Mouse (Mus musculus) MEL (cell line): Measurements from ENCODE around the gene Clec4g. TPM values are rescaled to one million over a fixed set of nuclear protein-coding genes. Genes with fewer than 3 reads are reported as not detected.

Experiments used
- DNase-seq: peaks from one replicate; pipeline ENCODE4 v3.0.0; 2011; ENCODE audit warnings: low read depth, low spot score
- H3K27ac ChIP-seq: 2 replicates; pipeline ENCODE4 v1.5.1; 2012; ENCODE audit warnings: low read depth, mild to moderate bottlenecking, control low read depth, low read length, moderate library complexity; ENCODE audit not compliant: control insufficient read depth
- H3K27me3 ChIP-seq, 2 experiments: fragments of 150-350 bp in 1 of 2; sonication (generic) in 1 of 2; 2 replicates each; pipeline ENCODE4 v1.6.1; 2012; ENCODE audit warnings: low read length in 2 of 2, mild to moderate bottlenecking in 2 of 2, improper control_type of control experiment in 1 of 2, moderate library complexity in 1 of 2; ENCODE audit not compliant: insufficient read depth in 2 of 2, control insufficient read depth in 1 of 2
- H3K36me3 ChIP-seq, 2 experiments: 2 replicates each; pipeline ENCODE4 v1.6.1; 2012 to 2014; ENCODE audit warnings: low read length in 2 of 2, improper control_type of control experiment in 1 of 2, inconsistent platforms in 1 of 2, mild to moderate bottlenecking in 1 of 2; ENCODE audit not compliant: insufficient read depth in 2 of 2, control insufficient read depth in 1 of 2
- H3K4me1 ChIP-seq, 2 experiments: fragments of 150-350 bp in 1 of 2; sonication (generic) in 1 of 2; 2 replicates each; pipeline ENCODE4 v1.6.1; 2012; ENCODE audit warnings: low read length in 2 of 2, improper control_type of control experiment in 1 of 2, mild to moderate bottlenecking in 1 of 2; ENCODE audit not compliant: insufficient read depth in 2 of 2, control insufficient read depth in 1 of 2
- H3K4me3 ChIP-seq, 2 experiments: fragments of 150-350 bp in 1 of 2; sonication (generic) in 1 of 2; 2 replicates each; pipeline ENCODE4 v1.5.1; 2012; ENCODE audit warnings: low read depth in 2 of 2, low read length in 2 of 2, mild to moderate bottlenecking in 2 of 2, moderate library complexity in 2 of 2, control low read depth in 1 of 2, improper control_type of control experiment in 1 of 2; ENCODE audit not compliant: control insufficient read depth in 1 of 2, insufficient read depth in 1 of 2
- H3K79me2 ChIP-seq: 2 replicates; pipeline ENCODE4 v1.6.1; 2012; ENCODE audit warnings: mild to moderate bottlenecking, low read length, moderate library complexity; ENCODE audit not compliant: control insufficient read depth, poor library complexity, insufficient read depth
- H3K9ac ChIP-seq: 2 replicates; pipeline ENCODE4 v1.6.1; 2012; ENCODE audit warnings: low read depth, mild to moderate bottlenecking, control low read depth, low read length, moderate library complexity; ENCODE audit not compliant: control insufficient read depth, poor library complexity, severe bottlenecking
- H3K9me3 ChIP-seq: fragments of 150-350 bp; sonication (generic); replicated peaks from 2 replicates; pipeline ENCODE4 v1.6.1; 2012; ENCODE audit warnings: mild to moderate bottlenecking, low read length, improper control_type of control experiment, moderate library complexity; ENCODE audit not compliant: insufficient read depth
- CTCF ChIP-seq, 3 experiments: IDR thresholded peaks in 2 of 3; conservative IDR thresholded peaks in 1 of 3; 2 replicates each; pipeline ENCODE4 v1.5.1; 2011 to 2012; ENCODE audit warnings: low read length in 3 of 3, low read depth in 2 of 3, mild to moderate bottlenecking in 2 of 3, improper control_type of control experiment in 1 of 3, inconsistent platforms in 1 of 3, mixed read lengths in 1 of 3, moderate library complexity in 1 of 3; ENCODE audit not compliant: control insufficient read depth in 1 of 3, insufficient read depth in 1 of 3, poor library complexity in 1 of 3, severe bottlenecking in 1 of 3
- E2F4 ChIP-seq: IDR thresholded peaks from 2 replicates; pipeline ENCODE4 v1.6.1; 2011; ENCODE audit warnings: low read depth, low read length, improper control_type of control experiment, borderline replicate concordance
- EP300 ChIP-seq, 2 experiments: IDR thresholded peaks; 2 replicates each; pipeline ENCODE4 v1.6.1; 2011; ENCODE audit warnings: improper control_type of control experiment in 2 of 2, low read length in 2 of 2, low read depth in 1 of 2, mild to moderate bottlenecking in 1 of 2
- ETS1 ChIP-seq: IDR thresholded peaks from 2 replicates; pipeline ENCODE4 v1.6.1; 2012; ENCODE audit warnings: low read depth, mild to moderate bottlenecking, inconsistent platforms, low read length, improper control_type of control experiment, moderate library complexity
- GABPA ChIP-seq: IDR thresholded peaks from 2 replicates; pipeline ENCODE4 v1.6.1; 2012; ENCODE audit warnings: low read depth, mild to moderate bottlenecking, inconsistent platforms, low read length, improper control_type of control experiment, moderate library complexity
- GATA1 ChIP-seq: IDR thresholded peaks from 2 replicates; pipeline ENCODE4 v1.6.1; 2011; ENCODE audit warnings: low read depth, low read length, improper control_type of control experiment
- HCFC1 ChIP-seq: IDR thresholded peaks from 2 replicates; pipeline ENCODE4 v1.6.1; 2012; ENCODE audit warnings: low read depth, mild to moderate bottlenecking, inconsistent platforms, low read length, improper control_type of control experiment, moderate library complexity
- MAFK ChIP-seq: IDR thresholded peaks from 2 replicates; pipeline ENCODE4 v1.6.1; 2011; ENCODE audit warnings: low read depth, mild to moderate bottlenecking, low read length, improper control_type of control experiment, borderline replicate concordance
- MAX ChIP-seq: IDR thresholded peaks from 2 replicates; pipeline ENCODE4 v1.6.1; 2011; ENCODE audit warnings: low read length, improper control_type of control experiment
- MAZ ChIP-seq: IDR thresholded peaks from 2 replicates; pipeline ENCODE4 v1.6.1; 2012; ENCODE audit warnings: low read depth, mild to moderate bottlenecking, inconsistent platforms, low read length, improper control_type of control experiment
- MEF2A ChIP-seq: IDR thresholded peaks from 2 replicates; pipeline ENCODE4 v1.6.1; 2014; ENCODE audit warnings: low read depth, mild to moderate bottlenecking, inconsistent platforms, low read length, improper control_type of control experiment; ENCODE audit not compliant: poor library complexity, insufficient replicate concordance, severe bottlenecking; ENCODE audit errors: extremely low read depth
- MXI1 ChIP-seq: IDR thresholded peaks from 2 replicates; pipeline ENCODE4 v1.6.1; 2011; ENCODE audit warnings: mild to moderate bottlenecking, low read depth, low read length, improper control_type of control experiment
- NELFE ChIP-seq: IDR thresholded peaks from 2 replicates; pipeline ENCODE4 v1.6.1; 2011; ENCODE audit warnings: low read depth, low read length, improper control_type of control experiment
- NRF1 ChIP-seq: IDR thresholded peaks from 2 replicates; pipeline ENCODE4 v1.6.1; 2014; ENCODE audit warnings: low read depth, mild to moderate bottlenecking, inconsistent platforms, low read length, improper control_type of control experiment, moderate library complexity; ENCODE audit not compliant: poor library complexity, insufficient read depth, severe bottlenecking
- POLR2A ChIP-seq, 2 experiments: IDR thresholded peaks; 2 replicates each; pipeline ENCODE4 v1.6.1; 2011 to 2012; ENCODE audit warnings: low read length in 2 of 2, mild to moderate bottlenecking in 2 of 2, control low read depth in 1 of 2, improper control_type of control experiment in 1 of 2, low read depth in 1 of 2, moderate library complexity in 1 of 2; ENCODE audit not compliant: control insufficient read depth in 1 of 2, insufficient read depth in 1 of 2, poor library complexity in 1 of 2
- POLR2AphosphoS2 ChIP-seq: IDR thresholded peaks from 2 replicates; pipeline ENCODE4 v1.6.1; 2011; ENCODE audit warnings: low read length, improper control_type of control experiment
- RAD21 ChIP-seq: IDR thresholded peaks from 2 replicates; pipeline ENCODE4 v1.6.1; 2011; ENCODE audit warnings: mild to moderate bottlenecking, low read depth, low read length, improper control_type of control experiment
- RCOR1 ChIP-seq: IDR thresholded peaks from 2 replicates; pipeline ENCODE4 v1.6.1; 2012; ENCODE audit warnings: low read depth, mild to moderate bottlenecking, inconsistent platforms, low read length, improper control_type of control experiment
- SIN3A ChIP-seq: IDR thresholded peaks from 2 replicates; pipeline ENCODE4 v1.6.1; 2012; ENCODE audit warnings: low read length, improper control_type of control experiment, inconsistent platforms
- SMC3 ChIP-seq: IDR thresholded peaks from 2 replicates; pipeline ENCODE4 v1.6.1; 2011; ENCODE audit warnings: low read depth, low read length, improper control_type of control experiment
- TAL1 ChIP-seq: IDR thresholded peaks from 2 replicates; pipeline ENCODE4 v1.6.1; 2012; ENCODE audit warnings: mild to moderate bottlenecking, inconsistent platforms, low read length, moderate library complexity, mixed read lengths
- TBP ChIP-seq: IDR thresholded peaks from 2 replicates; pipeline ENCODE4 v1.8.0; 2011; ENCODE audit warnings: low read depth, low read length, improper control_type of control experiment
- UBTF ChIP-seq: IDR thresholded peaks from 2 replicates; pipeline ENCODE4 v1.6.1; 2012; ENCODE audit warnings: low read depth, mild to moderate bottlenecking, inconsistent platforms, low read length, improper control_type of control experiment, moderate library complexity, borderline replicate concordance; ENCODE audit not compliant: insufficient read depth
- USF1 ChIP-seq: IDR thresholded peaks from 2 replicates; pipeline ENCODE4 v1.6.1; 2014; ENCODE audit warnings: low read depth, mild to moderate bottlenecking, inconsistent platforms, low read length, improper control_type of control experiment, moderate library complexity
- USF2 ChIP-seq, 2 experiments: IDR thresholded peaks; 2 replicates each; pipeline ENCODE4 v1.6.1; 2011 to 2012; ENCODE audit warnings: improper control_type of control experiment in 2 of 2, low read length in 2 of 2, borderline replicate concordance in 1 of 2, inconsistent platforms in 1 of 2, low read depth in 1 of 2, mild to moderate bottlenecking in 1 of 2; ENCODE audit not compliant: insufficient read depth in 1 of 2
- ZC3H11A ChIP-seq: IDR thresholded peaks from 2 replicates; pipeline ENCODE4 v1.6.1; 2012; ENCODE audit warnings: low read depth, mild to moderate bottlenecking, inconsistent platforms, low read length, improper control_type of control experiment
- ZKSCAN1 ChIP-seq: IDR thresholded peaks from 2 replicates; pipeline ENCODE4 v1.6.1; 2012; ENCODE audit warnings: low read depth, mild to moderate bottlenecking, inconsistent platforms, low read length, improper control_type of control experiment, moderate library complexity
- ZNF384 ChIP-seq: IDR thresholded peaks from 2 replicates; pipeline ENCODE4 v1.6.1; 2012; ENCODE audit warnings: low read depth, mild to moderate bottlenecking, inconsistent platforms, low read length, improper control_type of control experiment
- polyA plus RNA-seq, 2 experiments: library from polyadenylated mRNA; stranded (reverse) in 1 of 2; unstranded in 1 of 2; fragments of >175 nt in 1 of 2; fragments of >200 nt in 1 of 2; gene quantifications; 2 replicates each; pipeline versions ENCODE4 v1.2.1 to v1.2.4; 2012; ENCODE audit warnings: low replicate concordance in 2 of 2, low read depth in 1 of 2; ENCODE audit not compliant: insufficient read length in 2 of 2, insufficient read depth in 1 of 2, missing spikeins in 1 of 2
- total RNA-seq: library from RNA; depleted of rRNA; stranded (reverse); fragments of 300-350 nt; gene quantifications from 2 replicates; pipeline ENCODE4 v1.2.3, GENCODE M21; 2012

The Clec4g gene
- total and polyA plus RNA-seq, 3 experiments = not detected

DNA sequence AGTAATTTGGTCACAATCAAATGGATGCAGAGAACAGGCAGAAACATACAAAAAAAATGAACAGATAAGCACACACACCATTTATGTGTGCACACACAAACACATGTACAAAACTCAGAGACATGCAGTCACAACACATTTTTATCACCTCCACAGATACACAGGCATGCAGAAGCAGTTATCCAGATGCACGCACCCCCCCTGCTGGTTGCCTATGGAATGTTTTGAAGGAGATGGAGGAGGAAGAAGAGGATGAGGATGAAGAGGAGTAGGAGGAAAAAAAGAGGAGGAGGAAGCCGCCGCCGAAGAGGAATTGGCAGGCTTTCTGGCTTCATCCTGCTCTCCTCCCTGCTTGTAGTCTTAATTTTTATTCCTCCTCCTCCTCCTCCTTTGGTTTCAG, 14.7 kb downstream of the Clec4g start:
- Histone ChIP-seq H3K4me3 (no peak overlapping the region), H3K27me3 (no peaks in the 10 kb centered on the region; a peak in 2 of 4 replicates), H3K79me2 (no peaks in the 10 kb centered on the region), H3K4me1 (peaks cover 0 to 12% of the 10 kb centered on the region in 2 experiments; a peak in 3 of 4 replicates), H3K36me3 (peaks cover 0 to 2% of the 10 kb centered on the region in 2 experiments; a peak in 2 of 4 replicates), H3K9me3 (no peaks in the 10 kb centered on the region), H3K9ac (no peak overlapping the region), H3K27ac (no peak overlapping the region)
- TF ChIP-seq TAL1 = no peak
- 0 out of 2 replicates have a peak, but pooled peaks have one; percentile 25 for TF ChIP-seq ZC3H11A
- no peak for TF ChIP-seq TBP
- peak; percentile 59 for TF ChIP-seq SMC3
- TF ChIP-seq UBTF = no peak
- TF ChIP-seq RAD21 = peak; percentile 55
- no peak for TF ChIP-seq USF2 (IDR thresholded peaks at IDR 0.05; ENCODE audit: borderline replicate concordance in 1 of 2, insufficient read depth in 1 of 2, low read depth in 1 of 2, low read length in 2 of 2)
- TF ChIP-seq GABPA = no peak
- no peak for TF ChIP-seq E2F4
- no peak for TF ChIP-seq ZNF384
- TF ChIP-seq GATA1 = no peak
- peak; percentile 50 to 65 (median 60); a peak in 5 of 6 replicates for TF ChIP-seq CTCF (IDR thresholded peaks at IDR 0.05 in 2 of 3, conservative IDR thresholded peaks at IDR 0.05 in 1 of 3; ENCODE audit: control insufficient read depth in 1 of 3, insufficient read depth in 1 of 3, low read depth in 2 of 3, low read length in 3 of 3, poor library complexity in 1 of 3, severe bottlenecking in 1 of 3)
- TF ChIP-seq MXI1 = no peak
- no peak for TF ChIP-seq ETS1
- no peak for TF ChIP-seq NELFE
- no peak for TF ChIP-seq POLR2A (IDR thresholded peaks at IDR 0.05; ENCODE audit: control insufficient read depth in 1 of 2, insufficient read depth in 1 of 2, low read depth in 1 of 2, low read length in 2 of 2, poor library complexity in 1 of 2)
- peak; percentile 49 for DNase-seq

DNA sequence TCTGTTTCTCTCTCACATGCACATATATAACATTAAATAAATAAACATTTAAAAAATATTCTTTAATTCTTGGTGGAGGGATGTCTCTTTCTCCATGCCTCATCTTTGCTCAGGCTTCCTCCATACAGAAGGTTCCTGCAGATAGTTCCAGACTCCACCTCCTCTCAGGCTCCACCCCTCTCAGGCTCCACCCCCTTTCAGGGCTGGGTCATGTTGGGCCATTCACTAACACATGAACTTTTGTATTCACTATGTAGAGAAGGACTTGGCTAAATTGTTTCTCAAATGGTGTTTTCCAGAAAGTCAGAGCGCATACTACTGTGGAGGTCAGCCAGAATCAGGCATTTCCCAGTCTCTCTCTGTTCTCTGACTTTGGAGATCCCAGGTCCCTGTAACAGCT, 19.0 kb downstream of the Clec4g start:
- Histone ChIP-seq H3K79me2 (no peaks in the 10 kb centered on the region), H3K27me3 (0 out of 4 replicates have a peak, but pooled peaks cover 0 to 1% of the 10 kb centered on the region in 2 experiments), H3K9ac (no peak overlapping the region)
- DNase-seq = peak; percentile 52
- TF ChIP-seq HCFC1 (no peak), USF1 (no peak), MAFK (no peak), RCOR1 (no peak), MEF2A (no peak), TBP (no peak), POLR2AphosphoS2 (no peak), SMC3 (no peak), EP300 (IDR thresholded peaks at IDR 0.05; ENCODE audit: low read depth in 1 of 2, low read length in 2 of 2) (no peak), MAX (no peak), MAZ (no peak), ZKSCAN1 (no peak), GATA1 (no peak), CTCF (IDR thresholded peaks at IDR 0.05 in 2 of 3, conservative IDR thresholded peaks at IDR 0.05 in 1 of 3; ENCODE audit: control insufficient read depth in 1 of 3, insufficient read depth in 1 of 3, low read depth in 2 of 3, low read length in 3 of 3, poor library complexity in 1 of 3, severe bottlenecking in 1 of 3) (no peak), NRF1 (no peak), SIN3A (no peak), POLR2A (IDR thresholded peaks at IDR 0.05; ENCODE audit: control insufficient read depth in 1 of 2, insufficient read depth in 1 of 2, low read depth in 1 of 2, low read length in 2 of 2, poor library complexity in 1 of 2) (no peak), ETS1 (no peak)
- TF ChIP-seq, all 39 proteins: peak for 0
- Histone ChIP-seq H3K27ac (no peak overlapping the region), H3K36me3 (peaks cover 0 to 2% of the 10 kb centered on the region in 2 experiments; a peak in 2 of 4 replicates), H3K4me1 (peaks cover 0 to 7% of the 10 kb centered on the region in 2 experiments; a peak in 3 of 4 replicates), H3K9me3 (no peaks in the 10 kb centered on the region), H3K4me3 (no peak overlapping the region)
